Mouse (Mus musculus) heart, embryonic 16.5 days (tissue): ENCODE measurements at regions not wholly inside any gene's neighbourhood (a gene's known extent, or its start where the extent isn't known, plus 50 kb on each side); places are given as distances from the start of the nearest gene placed in this dataset.

Source experiments
- ATAC-seq: fragments of 200-750 bp; cut with Nextera tagmentation; replicated peaks from 2 replicates; pipeline ENCODE4 v1.8.0; 2017; ENCODE audit warnings: moderate number of reproducible peaks; ENCODE audit not compliant: insufficient read depth, low FRiP score; ENCODE audit errors: extremely low read depth
- H3K27ac ChIP-seq: fragments of 300-500 bp; sonication (generic); 2 replicates; pipeline ENCODE4 v1.5.1; 2014; ENCODE audit warnings: mild to moderate bottlenecking, low read length, control low read depth, moderate library complexity
- H3K27me3 ChIP-seq: fragments of 300-500 bp; sonication (generic); 2 replicates; pipeline ENCODE4 v1.6.1; 2014; ENCODE audit warnings: low read length, mixed read lengths; ENCODE audit not compliant: control insufficient read depth, insufficient read depth
- H3K36me3 ChIP-seq: fragments of 300-500 bp; sonication (generic); 2 replicates; pipeline ENCODE4 v1.6.1; 2014; ENCODE audit not compliant: control insufficient read depth, insufficient read depth
- H3K4me1 ChIP-seq: fragments of 300-500 bp; sonication (generic); 2 replicates; pipeline ENCODE4 v1.6.1; 2014; ENCODE audit warnings: low read length, mixed read lengths; ENCODE audit not compliant: control insufficient read depth, insufficient read depth
- H3K4me2 ChIP-seq: fragments of 300-500 bp; sonication (generic); 2 replicates; pipeline ENCODE4 v1.6.1; 2014; ENCODE audit warnings: low read depth, mild to moderate bottlenecking, control low read depth, low read length
- H3K4me3 ChIP-seq: fragments of 300-500 bp; sonication (generic); 2 replicates; pipeline ENCODE4 v1.5.1; 2014; ENCODE audit warnings: mild to moderate bottlenecking, control low read depth, low read length
- H3K9ac ChIP-seq: fragments of 300-500 bp; sonication (generic); 2 replicates; pipeline ENCODE4 v1.6.1; 2014; ENCODE audit warnings: low read length, control low read depth
- H3K9me3 ChIP-seq: fragments of 300-500 bp; sonication (generic); replicated peaks from 2 replicates; pipeline ENCODE4 v1.6.1; 2016; ENCODE audit warnings: low read length; ENCODE audit not compliant: control insufficient read depth
- WGBS: fragments of 180-500 bp; shearing (Covaris S2); extraction: QIAGEN DNeasy Blood & Tissue Kit; methylation state at CpG from one replicate; pipeline ENCODE4 v1.1.7; 2014; 5-methylcytosine and 5-hydroxymethylcytosine counted together

- Histone ChIP-seq H3K9me3 (no peaks in the 10 kb centered on the region), H3K4me2 (peak overlapping the region; percentile 47), H3K4me1 (peaks cover 44% of the 10 kb centered on the region), H3K9ac (peak overlapping the region; percentile 51), H3K4me3 (no peak overlapping the region), H3K27me3 (peaks cover 2% of the 10 kb centered on the region; the same call in 1 of the 2 replicates), H3K36me3 (no peaks in the 10 kb centered on the region), H3K27ac (peak overlapping the region; percentile 78)
- peak; percentile 26; the same call in 1 of the 2 replicates for ATAC-seq
- 33% methylated on average over 19 of the region's 19 CpGs for WGBS
These were observed 163.7 kb downstream of the Ly86 start for GRCm38 (mm10) chr13:37508385-37509351.

- peak; percentile 50 for ATAC-seq
- Histone ChIP-seq H3K27ac (peak overlapping the region; percentile 78), H3K36me3 (no peaks in the 10 kb centered on the region), H3K4me2 (peak overlapping the region; percentile 47), H3K9me3 (no peaks in the 10 kb centered on the region), H3K9ac (peak overlapping the region; percentile 51), H3K4me1 (peaks cover 45% of the 10 kb centered on the region), H3K27me3 (peaks cover 2% of the 10 kb centered on the region; the same call in 1 of the 2 replicates), H3K4me3 (no peak overlapping the region)
- 6% methylated on average over 12 of the region's 12 CpGs for WGBS
These were observed 164.4 kb downstream of the Ly86 start for GRCm38 (mm10) chr13:37509352-37509851.

- no peak for ATAC-seq
- Histone ChIP-seq H3K36me3 (no peaks in the 10 kb centered on the region), H3K9me3 (no peaks in the 10 kb centered on the region), H3K4me1 (peaks cover 42% of the 10 kb centered on the region), H3K4me3 (no peak overlapping the region), H3K27me3 (peaks cover 2% of the 10 kb centered on the region; the same call in 1 of the 2 replicates), H3K27ac (peak overlapping the region; percentile 78), H3K9ac (no peak overlapping the region), H3K4me2 (no peak overlapping the region)
- 83% methylated on average over 6 of the region's 6 CpGs for WGBS
These were observed 165.5 kb downstream of the Ly86 start for GRCm38 (mm10) chr13:37510511-37510910.

- Histone ChIP-seq H3K36me3 (no peaks in the 10 kb centered on the region), H3K4me1 (peaks cover 37% of the 10 kb centered on the region), H3K4me2 (no peak overlapping the region), H3K9me3 (no peaks in the 10 kb centered on the region), H3K27me3 (peaks cover 2% of the 10 kb centered on the region; the same call in 1 of the 2 replicates), H3K9ac (no peak overlapping the region), H3K27ac (0 out of 2 replicates have a peak overlapping the region, but pooled peaks have one; percentile 9), H3K4me3 (no peak overlapping the region)
- WGBS, result 75% methylated on average over 6 of the region's 6 CpGs
- ATAC-seq, result no peak
These were observed 166.0 kb downstream of the Ly86 start for GRCm38 (mm10) chr13:37511006-37511405.

GRCm38 (mm10) chr13:37511406-37511805, 166.4 kb downstream of the Ly86 start:
- no peak for ATAC-seq
- H3K4me1 ChIP-seq, result peaks cover 33% of the 10 kb centered on the region
- no peaks in the 10 kb centered on the region for H3K9me3 ChIP-seq
- H3K4me2 ChIP-seq, result no peak overlapping the region
- 71% methylated on average over 4 of the region's 4 CpGs for WGBS
- H3K27ac ChIP-seq, result no peak overlapping the region
- H3K36me3 ChIP-seq, result no peaks in the 10 kb centered on the region
- H3K4me3 ChIP-seq, result no peak overlapping the region
- peaks cover 2% of the 10 kb centered on the region; the same call in 1 of the 2 replicates for H3K27me3 ChIP-seq
- no peak overlapping the region for H3K9ac ChIP-seq

GRCm38 (mm10) chr13:37512781-37513180, 167.8 kb downstream of the Ly86 start:
- Histone ChIP-seq H3K4me1 (peaks cover 26% of the 10 kb centered on the region), H3K9ac (no peak overlapping the region), H3K4me2 (no peak overlapping the region), H3K9me3 (no peaks in the 10 kb centered on the region), H3K27me3 (peaks cover 2% of the 10 kb centered on the region; the same call in 1 of the 2 replicates), H3K27ac (peak overlapping the region; percentile 4; the same call in 1 of the 2 replicates), H3K4me3 (no peak overlapping the region), H3K36me3 (no peaks in the 10 kb centered on the region)
- no peak for ATAC-seq
- WGBS, result 66% methylated on average over 3 of the region's 3 CpGs

GRCm38 (mm10) chr13:37513206-37513904, 168.3 kb downstream of the Ly86 start:
- WGBS, result 28% methylated on average over 2 of the region's 2 CpGs
- no peak overlapping the region; the same call in 1 of the 2 replicates for H3K4me2 ChIP-seq

GRCm38 (mm10) chr13:37513905-37514607, 169.0 kb downstream of the Ly86 start:
- WGBS, result 27% methylated on average over 23 of the region's 23 CpGs

More at GRCm38 (mm10) chr13:37513206-37513904, 168.3 kb downstream of the Ly86 start:
- Histone ChIP-seq H3K4me3 (no peak overlapping the region), H3K9me3 (no peaks in the 10 kb centered on the region), H3K27ac (peak overlapping the region; percentile 66), H3K27me3 (peaks cover 2% of the 10 kb centered on the region; the same call in 1 of the 2 replicates), H3K4me1 (peaks cover 24% of the 10 kb centered on the region), H3K9ac (no peak overlapping the region; the same call in 1 of the 2 replicates), H3K36me3 (no peaks in the 10 kb centered on the region)
- no peak for ATAC-seq

More at GRCm38 (mm10) chr13:37513905-37514607, 169.0 kb downstream of the Ly86 start:
- peaks cover 2% of the 10 kb centered on the region; the same call in 1 of the 2 replicates for H3K27me3 ChIP-seq
- ATAC-seq, result peak; percentile 61
- H3K9ac ChIP-seq, result peak overlapping the region; percentile 53
- H3K4me1 ChIP-seq, result peaks cover 17% of the 10 kb centered on the region
- peak overlapping the region; percentile 20; the same call in 1 of the 2 replicates for H3K4me3 ChIP-seq
- no peaks in the 10 kb centered on the region for H3K9me3 ChIP-seq
- H3K36me3 ChIP-seq, result no peaks in the 10 kb centered on the region
- peak overlapping the region; percentile 66 for H3K27ac ChIP-seq
- peak overlapping the region; percentile 48 for H3K4me2 ChIP-seq
